Mouse (Mus musculus) forebrain, embryonic 10.5 days (tissue): ENCODE measurements around the gene Map3k7cl. TPM values are rescaled to one million over a fixed set of nuclear protein-coding genes. Genes with fewer than 3 reads are reported as not detected.

Experiments
- DNase-seq: peaks from one replicate; pipeline ENCODE4 v3.0.0-alpha.2; 2017; ENCODE audit warnings: low spot score; ENCODE audit errors: extremely low spot score
- H3K27ac ChIP-seq: fragments of 300-500 bp; sonication (generic); 2 replicates; pipeline ENCODE4 v1.5.1; 2016; ENCODE audit warnings: mild to moderate bottlenecking
- H3K27me3 ChIP-seq: fragments of 300-500 bp; sonication (generic); 2 replicates; pipeline ENCODE4 v1.6.1; 2016; ENCODE audit warnings: mild to moderate bottlenecking; ENCODE audit not compliant: poor library complexity, severe bottlenecking
- H3K36me3 ChIP-seq: fragments of 300-500 bp; sonication (generic); replicated peaks from 2 replicates; pipeline ENCODE4 v1.6.1; 2016; ENCODE audit warnings: mild to moderate bottlenecking, moderate library complexity
- H3K4me1 ChIP-seq: fragments of 300-500 bp; sonication (generic); 2 replicates; pipeline ENCODE4 v1.6.1; 2016
- H3K4me3 ChIP-seq: fragments of 300-500 bp; sonication (generic); 2 replicates; pipeline ENCODE4 v1.5.1; 2016; ENCODE audit warnings: mild to moderate bottlenecking, moderate library complexity
- H3K9me3 ChIP-seq: fragments of 300-500 bp; sonication (generic); 2 replicates; pipeline ENCODE4 v1.6.1; 2016; ENCODE audit warnings: mild to moderate bottlenecking, moderate library complexity
- WGBS: fragments of 180-500 bp; shearing (Covaris S2); methylation state at CpG from one replicate; pipeline ENCODE4 v1.1.7; 2016; 5-methylcytosine and 5-hydroxymethylcytosine counted together
- polyA plus RNA-seq: library from polyadenylated mRNA; unstranded; fragments of >200 nt; fragmentation: Nextera tagmentation; extraction: Ambion mirVana; gene quantifications from 2 replicates; pipeline ENCODE4 v1.2.1, GENCODE M21; 2016

Map3k7cl gene
- not detected in 2 replicates for polyA plus RNA-seq

DNA sequence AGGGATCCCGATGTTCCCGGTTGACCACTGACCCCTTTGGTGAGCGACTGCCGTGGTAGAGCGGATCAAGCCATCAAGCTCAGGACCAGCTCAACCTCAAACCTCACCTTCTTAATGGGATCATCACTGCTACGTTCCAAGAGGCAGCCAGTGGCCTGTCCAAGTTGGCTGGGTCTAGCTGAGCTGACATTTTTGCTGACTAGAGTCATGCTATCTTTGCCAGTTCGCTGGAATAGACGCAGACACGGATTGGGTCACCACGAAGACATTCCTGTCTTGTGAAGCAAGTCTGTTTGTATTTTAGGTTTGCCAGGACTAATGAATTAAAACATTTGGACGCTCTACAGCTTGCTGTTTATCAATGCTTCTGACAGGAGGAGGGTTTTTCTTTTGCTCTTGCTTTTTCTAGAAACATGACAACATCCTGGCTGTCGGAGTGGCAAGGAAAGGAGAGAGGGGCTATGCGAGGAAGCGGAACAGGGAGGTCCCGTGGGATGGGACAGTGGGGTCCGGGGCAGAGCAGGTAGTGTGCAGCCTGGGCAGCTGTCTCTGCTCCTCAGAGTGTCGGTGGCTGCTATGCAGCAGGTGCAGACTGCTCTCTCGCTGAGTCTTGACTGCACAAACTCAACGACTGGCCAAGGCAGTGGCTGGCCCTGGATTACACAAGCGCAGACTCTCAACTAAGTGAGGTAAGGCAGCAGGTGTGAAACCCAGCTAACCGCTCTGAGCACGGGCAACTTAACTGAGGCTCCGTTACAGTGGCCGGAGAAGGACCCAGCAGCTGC is at the start of gene Map3k7cl:
Gene Map3k7cl (plus strand): TSS at position 424 of the 785 bp plus-strand sequence.
- Histone ChIP-seq H3K27ac (no peak within 1 kb of the TSS), H3K4me1 (no peaks in the 10 kb centered on the region), H3K4me3 (no peak within 1 kb of the TSS), H3K27me3 (no peaks in the 10 kb centered on the region), H3K36me3 (no peaks in the 10 kb centered on the region), H3K9me3 (no peaks in the 10 kb centered on the region)
- no peak for DNase-seq
- WGBS: 89% methylated on average over 24 of the region's 24 CpGs

DNA sequence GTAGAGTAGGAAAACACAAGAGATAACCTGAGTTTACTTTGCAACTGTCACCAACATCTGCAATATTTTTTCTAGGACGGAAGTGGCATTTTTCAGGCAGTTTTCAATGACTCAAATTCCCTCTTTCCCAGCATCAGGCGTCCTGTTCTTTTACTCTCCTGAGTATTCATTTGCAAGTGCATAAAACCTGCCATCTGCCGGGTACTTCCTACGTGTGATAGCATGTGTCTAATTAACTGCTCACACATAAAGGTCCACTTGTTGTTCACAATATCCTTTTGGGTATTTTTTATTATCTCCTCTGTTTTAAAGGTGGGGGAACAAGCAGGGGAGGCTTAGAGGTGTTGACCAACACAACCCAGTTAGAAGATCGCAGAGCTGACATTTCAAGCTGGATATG is 41.4 kb upstream of the Map3k7cl start:
- Histone ChIP-seq H3K9me3 (no peaks in the 10 kb centered on the region), H3K4me1 (peaks cover 4% of the 10 kb centered on the region; the same call in 1 of the 2 replicates), H3K4me3 (no peak overlapping the region), H3K36me3 (no peaks in the 10 kb centered on the region), H3K27ac (no peak overlapping the region), H3K27me3 (no peaks in the 10 kb centered on the region)
- 83% methylated on average over 5 of the region's 5 CpGs for WGBS
- no peak for DNase-seq

DNA sequence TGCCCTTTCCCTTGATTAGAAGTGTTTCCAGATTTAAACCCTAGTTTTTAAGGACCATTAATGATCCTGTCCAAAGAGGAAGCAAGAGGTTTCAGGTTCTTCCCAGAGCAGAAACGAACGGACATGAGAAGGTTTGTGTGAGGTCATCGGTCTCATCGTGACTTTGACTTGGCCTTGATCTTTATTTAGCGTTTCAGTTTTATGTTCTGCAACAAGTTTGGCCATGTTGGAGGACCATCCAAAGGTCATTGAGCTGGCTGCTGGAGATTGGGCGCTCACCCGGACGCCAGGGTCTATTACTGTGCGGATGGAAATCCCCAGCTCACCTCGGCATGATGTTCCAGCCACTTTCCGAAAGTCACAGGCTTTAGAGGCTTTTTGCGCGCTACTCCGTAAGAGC is 40.8 kb upstream of the Map3k7cl start:
- H3K36me3 ChIP-seq: no peaks in the 10 kb centered on the region
- no peak for DNase-seq
- 92% methylated on average over 14 of the region's 14 CpGs for WGBS
- no peak overlapping the region for H3K4me3 ChIP-seq
- peaks cover 4% of the 10 kb centered on the region; the same call in 1 of the 2 replicates for H3K4me1 ChIP-seq
- H3K27me3 ChIP-seq: no peaks in the 10 kb centered on the region
- H3K9me3 ChIP-seq: no peaks in the 10 kb centered on the region
- no peak overlapping the region for H3K27ac ChIP-seq

DNA sequence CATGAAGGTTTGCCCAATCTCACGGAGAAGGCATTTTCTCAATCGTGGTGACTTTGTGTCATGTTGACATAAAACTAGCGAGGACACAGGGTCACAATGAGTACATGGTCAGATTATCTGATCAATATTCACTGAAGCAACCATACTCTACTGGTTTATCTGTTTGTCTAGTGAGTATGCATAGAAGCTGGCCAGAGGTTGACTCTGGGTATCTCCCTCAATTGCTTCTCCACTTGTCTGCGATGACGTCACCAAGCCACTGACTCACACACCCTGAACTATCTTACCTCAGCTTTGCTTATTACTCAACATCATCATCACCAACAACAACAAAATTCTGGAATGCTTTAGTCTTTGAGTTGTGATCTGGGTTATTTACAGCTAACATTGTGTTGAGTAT is 28.9 kb upstream of the Map3k7cl start:
- no peaks in the 10 kb centered on the region for H3K27me3 ChIP-seq
- H3K36me3 ChIP-seq: no peaks in the 10 kb centered on the region
- no peak overlapping the region for H3K4me3 ChIP-seq
- WGBS: 90% methylated on average over 5 of the region's 5 CpGs
- H3K4me1 ChIP-seq: peaks cover 8% of the 10 kb centered on the region; the same call in 1 of the 2 replicates
- DNase-seq: no peak
- no peaks in the 10 kb centered on the region for H3K9me3 ChIP-seq
- H3K27ac ChIP-seq: no peak overlapping the region

DNA sequence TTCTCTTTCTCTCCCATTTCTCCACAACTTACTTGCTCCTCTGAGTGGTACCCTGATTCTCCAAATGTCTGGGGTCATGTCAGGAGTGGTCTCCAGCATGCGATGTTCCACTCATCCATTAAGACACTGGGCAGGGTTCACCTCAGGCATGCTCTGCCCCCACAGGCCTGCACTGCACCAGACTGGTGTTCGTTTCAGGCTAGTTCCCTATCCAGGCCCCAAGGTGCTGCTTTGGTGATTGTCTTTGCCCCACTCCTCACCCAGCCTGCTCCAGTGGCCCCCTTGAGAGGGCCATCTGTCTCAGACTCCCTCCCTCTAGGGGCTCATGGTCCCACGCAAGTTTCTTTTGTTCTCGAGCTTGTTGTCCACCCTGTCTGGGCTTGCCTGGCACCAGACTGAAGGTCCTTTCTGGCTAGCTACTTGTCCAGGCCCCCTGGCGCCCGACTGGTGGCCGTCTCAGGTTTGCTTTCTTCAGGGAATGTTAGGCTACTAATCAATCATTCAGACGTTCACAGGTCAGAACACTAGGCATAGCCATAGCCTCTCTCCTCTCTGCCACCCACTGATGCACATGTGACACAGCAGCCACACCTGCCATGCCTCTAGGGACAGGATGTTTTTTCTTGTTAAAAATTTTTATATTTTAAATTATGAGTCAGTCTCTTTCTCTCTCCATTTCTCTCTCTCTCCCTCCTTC is 25.4 kb upstream of the Map3k7cl start:
- H3K36me3 ChIP-seq: no peaks in the 10 kb centered on the region
- peaks cover 9% of the 10 kb centered on the region; the same call in 1 of the 2 replicates for H3K4me1 ChIP-seq
- no peak overlapping the region for H3K4me3 ChIP-seq
- no peak for DNase-seq
- H3K27ac ChIP-seq: no peak overlapping the region
- H3K27me3 ChIP-seq: no peaks in the 10 kb centered on the region
- 77% methylated on average over 8 of the region's 8 CpGs for WGBS
- H3K9me3 ChIP-seq: no peaks in the 10 kb centered on the region

DNA sequence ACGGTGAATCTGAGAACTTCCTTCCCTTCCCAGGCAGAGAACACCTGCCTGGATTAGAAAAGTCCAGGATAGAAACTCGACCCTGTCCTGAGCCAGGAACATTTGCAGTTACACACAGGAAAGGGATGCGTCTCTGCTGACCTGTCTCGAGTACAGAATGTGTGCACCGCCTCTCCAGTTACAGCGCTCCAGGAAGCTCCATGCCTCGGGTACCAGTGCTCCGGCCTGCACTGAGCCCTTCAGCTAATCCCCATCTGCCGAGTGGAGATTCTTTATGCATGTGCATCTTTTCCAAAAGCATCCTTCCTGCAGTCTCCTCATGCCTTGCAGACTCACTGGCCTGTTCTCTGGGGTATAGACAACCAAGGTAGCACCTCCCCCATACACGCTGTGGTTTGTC is 24.4 kb upstream of the Map3k7cl start:
- Histone ChIP-seq H3K4me3 (no peak overlapping the region), H3K4me1 (peaks cover 9% of the 10 kb centered on the region; the same call in 1 of the 2 replicates), H3K27ac (no peak overlapping the region), H3K27me3 (no peaks in the 10 kb centered on the region), H3K36me3 (no peaks in the 10 kb centered on the region), H3K9me3 (no peaks in the 10 kb centered on the region)
- DNase-seq: no peak
- WGBS: 71% methylated on average over 10 of the region's 10 CpGs

DNA sequence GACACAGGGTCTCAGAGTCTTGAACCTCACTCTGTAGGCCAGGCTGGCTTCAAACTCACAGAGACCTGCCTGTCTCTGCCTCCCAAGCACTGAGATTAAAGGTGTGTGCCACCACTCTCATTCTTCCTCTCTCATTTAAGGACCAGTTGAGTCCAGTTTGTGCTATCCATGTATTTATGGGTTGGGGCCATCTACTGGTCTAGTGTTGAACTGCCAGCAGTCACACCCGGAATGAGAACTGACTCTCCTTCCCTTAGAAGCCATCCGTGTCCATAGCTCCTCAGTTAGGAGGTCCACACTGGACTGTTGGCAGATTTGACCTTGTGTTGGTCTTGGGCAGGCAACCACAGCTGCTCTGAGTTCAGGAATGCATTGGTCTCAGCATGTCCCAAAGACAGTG is 4.8 kb upstream of the Map3k7cl start:
- Histone ChIP-seq H3K4me1 (no peaks in the 10 kb centered on the region), H3K4me3 (no peak overlapping the region), H3K9me3 (no peaks in the 10 kb centered on the region), H3K27ac (no peak overlapping the region), H3K27me3 (no peaks in the 10 kb centered on the region), H3K36me3 (no peaks in the 10 kb centered on the region)
- WGBS: 58% methylated on average over 2 of the region's 2 CpGs
- no peak for DNase-seq

DNA sequence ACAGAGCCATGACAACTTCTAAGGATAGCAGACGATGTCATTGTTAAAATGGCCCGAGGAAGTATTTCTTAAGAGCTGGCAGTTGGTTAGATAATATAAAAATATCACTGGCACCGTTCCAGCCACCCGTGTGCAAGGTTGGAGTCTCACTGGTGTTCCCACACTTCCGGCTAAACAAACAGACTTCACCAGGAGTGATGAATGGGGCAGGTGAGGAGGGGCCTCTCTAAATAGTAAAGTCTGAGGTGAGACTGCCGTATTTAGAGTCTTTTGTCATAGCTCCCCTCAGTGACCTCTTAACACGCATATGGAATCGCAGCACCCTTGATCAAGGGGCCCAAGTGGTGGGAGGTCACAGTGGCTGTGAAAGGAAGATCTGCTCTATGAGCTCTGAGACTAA is 3.2 kb downstream of the Map3k7cl start:
- Histone ChIP-seq H3K27me3 (no peaks in the 10 kb centered on the region), H3K27ac (no peak overlapping the region), H3K4me1 (no peaks in the 10 kb centered on the region), H3K9me3 (no peaks in the 10 kb centered on the region), H3K4me3 (no peak overlapping the region), H3K36me3 (no peaks in the 10 kb centered on the region)
- WGBS: 87% methylated on average over 8 of the region's 8 CpGs
- DNase-seq: no peak

DNA sequence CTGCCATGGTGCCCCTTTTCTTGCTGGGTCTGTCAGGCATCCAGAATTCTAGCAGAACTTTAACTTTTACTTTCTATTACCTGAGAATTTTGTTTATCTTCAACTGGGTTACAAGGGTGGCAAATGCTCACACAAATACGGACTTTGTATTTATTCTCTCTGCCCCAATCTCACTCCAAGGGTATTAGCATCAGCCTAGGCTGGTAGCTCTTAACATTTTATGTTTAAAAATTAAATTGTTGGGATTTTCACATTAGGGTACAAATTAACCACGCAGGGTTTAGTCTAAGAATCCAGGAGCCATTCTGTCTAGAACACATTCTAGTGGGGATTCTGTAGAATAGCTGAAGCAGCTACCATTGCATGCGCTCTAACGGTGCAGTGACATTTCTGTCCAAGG is 8.4 kb downstream of the Map3k7cl start:
- H3K27me3 ChIP-seq: no peaks in the 10 kb centered on the region
- no peaks in the 10 kb centered on the region for H3K4me1 ChIP-seq
- no peak overlapping the region for H3K4me3 ChIP-seq
- no peaks in the 10 kb centered on the region for H3K9me3 ChIP-seq
- DNase-seq: no peak
- WGBS: 83% methylated on average over 4 of the region's 4 CpGs
- H3K36me3 ChIP-seq: no peaks in the 10 kb centered on the region
- H3K27ac ChIP-seq: no peak overlapping the region

DNA sequence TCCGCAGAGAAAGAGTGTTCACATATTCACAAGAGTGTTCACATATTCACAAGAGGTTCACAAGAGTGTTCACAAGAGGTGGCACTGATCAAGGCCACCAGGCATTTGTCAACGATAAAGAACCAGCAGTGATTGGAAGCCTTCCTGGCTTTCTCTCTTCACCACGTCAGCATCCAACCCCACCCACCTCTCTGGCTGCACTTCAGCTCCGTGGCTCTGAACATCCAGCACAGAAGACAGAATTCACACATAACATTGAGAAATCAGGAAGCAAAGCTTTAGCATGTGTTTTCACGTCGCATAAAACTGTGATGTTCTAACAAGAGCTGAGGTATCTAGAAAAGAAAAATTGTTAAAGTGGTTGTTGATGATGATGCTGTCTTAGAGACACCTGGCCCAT is 10.4 kb downstream of the Map3k7cl start:
- 87% methylated on average over 6 of the region's 6 CpGs for WGBS
- DNase-seq: no peak
- Histone ChIP-seq H3K4me3 (no peak overlapping the region), H3K27me3 (no peaks in the 10 kb centered on the region), H3K4me1 (no peaks in the 10 kb centered on the region), H3K36me3 (no peaks in the 10 kb centered on the region), H3K27ac (no peak overlapping the region), H3K9me3 (no peaks in the 10 kb centered on the region)

DNA sequence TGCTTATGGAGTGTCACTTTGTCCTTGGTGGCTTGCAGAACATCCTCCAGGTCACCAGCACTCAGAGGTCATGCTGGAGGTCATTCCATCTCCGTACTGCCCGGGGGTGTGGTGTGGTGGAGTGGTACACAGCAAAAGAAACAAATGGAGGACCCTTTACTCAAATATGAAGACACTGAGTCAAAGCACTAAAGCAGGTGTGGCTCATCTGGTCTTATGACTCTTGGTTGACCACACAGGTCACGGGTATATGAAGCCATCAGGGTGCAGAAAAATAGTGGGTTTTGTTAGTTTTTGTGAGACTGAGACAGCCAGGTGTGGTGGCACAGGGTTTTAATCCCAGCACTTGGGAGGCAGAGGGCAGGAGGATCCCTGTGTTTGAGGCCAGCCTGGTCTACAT is 11.4 kb downstream of the Map3k7cl start:
- H3K36me3 ChIP-seq: no peaks in the 10 kb centered on the region
- H3K4me1 ChIP-seq: no peaks in the 10 kb centered on the region
- no peaks in the 10 kb centered on the region for H3K9me3 ChIP-seq
- WGBS: 84% methylated on average over 3 of the region's 3 CpGs
- H3K27ac ChIP-seq: no peak overlapping the region
- H3K27me3 ChIP-seq: no peaks in the 10 kb centered on the region
- no peak for DNase-seq
- H3K4me3 ChIP-seq: no peak overlapping the region

DNA sequence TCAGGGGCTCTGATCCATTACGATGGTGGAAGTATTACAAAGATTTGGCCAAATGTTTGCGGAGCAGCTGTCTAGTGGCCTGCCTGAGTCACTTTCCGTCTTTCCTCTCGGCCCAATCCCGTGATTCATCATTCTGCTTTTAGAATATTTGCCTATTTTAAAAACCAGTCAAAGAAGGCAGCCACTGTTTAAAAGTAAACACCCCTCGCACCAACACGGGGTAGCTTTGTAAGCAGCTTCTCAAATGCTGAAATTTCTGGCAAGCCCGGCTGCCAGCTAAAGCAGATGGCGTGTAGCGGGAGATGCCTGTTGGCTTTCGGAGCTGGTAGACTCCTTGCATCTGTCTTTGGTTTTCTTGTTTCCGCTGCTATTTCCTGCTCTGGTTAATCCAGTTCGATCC is 14.4 kb downstream of the Map3k7cl start:
- Histone ChIP-seq H3K36me3 (no peaks in the 10 kb centered on the region), H3K27ac (no peak overlapping the region), H3K4me1 (no peaks in the 10 kb centered on the region), H3K9me3 (no peaks in the 10 kb centered on the region), H3K4me3 (no peak overlapping the region), H3K27me3 (no peaks in the 10 kb centered on the region)
- WGBS: 86% methylated on average over 13 of the region's 13 CpGs
- no peak for DNase-seq

DNA sequence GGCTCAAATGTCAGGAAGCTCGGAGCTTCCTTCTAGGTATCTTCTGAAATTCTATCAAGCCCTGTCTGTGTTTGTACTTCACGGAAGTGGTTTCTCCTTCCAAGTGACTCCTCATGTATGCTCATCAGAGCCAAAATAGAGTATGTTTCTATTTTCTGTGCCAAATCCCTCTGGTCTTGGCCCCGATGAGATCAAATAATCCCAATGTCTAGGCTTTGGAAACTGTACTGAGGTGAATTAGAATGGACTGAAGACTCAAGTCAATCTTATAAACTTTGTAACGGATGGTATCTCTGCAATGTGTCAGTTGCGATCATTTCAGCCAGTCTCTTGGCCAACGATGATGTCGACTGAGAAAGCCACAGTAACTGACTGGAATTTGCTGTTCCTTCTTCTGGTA is 15.1 kb downstream of the Map3k7cl start:
- H3K4me1 ChIP-seq: no peaks in the 10 kb centered on the region
- H3K27ac ChIP-seq: no peak overlapping the region
- no peaks in the 10 kb centered on the region for H3K36me3 ChIP-seq
- WGBS: 93% methylated on average over 7 of the region's 7 CpGs
- DNase-seq: no peak
- H3K27me3 ChIP-seq: no peaks in the 10 kb centered on the region
- H3K9me3 ChIP-seq: no peaks in the 10 kb centered on the region
- H3K4me3 ChIP-seq: no peak overlapping the region
